Mouse (Mus musculus) small intestine, adult 2 months (tissue): ENCODE data around the gene Sptbn4.

Experiments used
- CTCF ChIP-seq: fragments of 200-500 bp; IDR thresholded peaks from 2 replicates; pipeline ENCODE4 v1.5.1; 2012; ENCODE audit warnings: low read depth, mild to moderate bottlenecking, control low read depth, inconsistent platforms, low read length, moderate library complexity, mixed read lengths; ENCODE audit not compliant: insufficient replicate concordance, insufficient read length; ENCODE audit errors: extremely low read depth
- POLR2A ChIP-seq: fragments of 200-500 bp; IDR thresholded peaks from 2 replicates; pipeline ENCODE4 v1.6.1; 2012; ENCODE audit warnings: low read depth, mild to moderate bottlenecking, control low read depth, inconsistent platforms, low read length, moderate library complexity

DNA sequence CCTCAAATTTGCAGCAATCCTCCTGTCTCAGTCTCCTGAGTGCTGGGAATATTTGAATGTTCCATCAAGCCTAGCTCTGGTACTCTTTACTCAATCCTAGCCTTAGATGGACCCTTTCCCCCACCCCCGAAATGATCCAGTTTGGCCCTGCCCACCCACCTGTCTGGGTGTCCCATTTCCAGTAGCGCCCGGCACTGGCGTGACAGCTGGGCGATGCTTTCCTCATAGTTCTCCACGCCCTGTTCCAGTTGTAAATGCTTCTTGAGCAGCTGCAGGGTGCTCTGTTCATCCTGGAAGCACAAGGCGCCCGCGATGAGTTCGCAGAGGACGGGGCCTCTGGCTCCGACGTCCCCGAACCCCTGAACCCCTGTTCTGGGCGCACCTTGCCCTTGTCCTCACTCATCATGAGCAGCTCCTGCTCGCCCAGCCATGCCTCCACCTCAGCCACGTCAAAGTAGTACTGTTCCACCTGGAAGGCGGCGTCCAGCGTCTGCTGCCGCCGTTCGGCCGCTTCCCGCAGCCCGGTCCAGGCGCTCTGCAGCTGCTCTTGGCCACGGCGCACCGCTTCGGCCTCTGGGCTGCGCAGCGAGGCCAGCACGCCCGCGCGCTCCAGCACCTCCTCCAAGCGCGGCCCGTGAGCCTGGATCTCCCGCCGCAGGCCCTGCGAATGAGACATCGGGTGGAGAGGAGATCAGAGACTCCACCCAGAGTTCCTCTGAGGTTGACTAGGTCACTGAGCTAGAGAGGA is 75.6 kb downstream of the Sptbn4 start:
- TF ChIP-seq CTCF (no peak), POLR2A (no peak)
